Mouse (Mus musculus) T-helper 2 cell (primary cell): ENCODE data around the gene Hlcs.

ENCODE experiments used
- in situ Hi-C: fragments of 300-600 bp; cut with MboI, MseI; formaldehyde crosslinking; loops from one replicate; pipeline ENCODE4 v1.15.1; 2025; ENCODE audit warnings: high pct_unique_total_duplicates

Hlcs gene

DNA sequence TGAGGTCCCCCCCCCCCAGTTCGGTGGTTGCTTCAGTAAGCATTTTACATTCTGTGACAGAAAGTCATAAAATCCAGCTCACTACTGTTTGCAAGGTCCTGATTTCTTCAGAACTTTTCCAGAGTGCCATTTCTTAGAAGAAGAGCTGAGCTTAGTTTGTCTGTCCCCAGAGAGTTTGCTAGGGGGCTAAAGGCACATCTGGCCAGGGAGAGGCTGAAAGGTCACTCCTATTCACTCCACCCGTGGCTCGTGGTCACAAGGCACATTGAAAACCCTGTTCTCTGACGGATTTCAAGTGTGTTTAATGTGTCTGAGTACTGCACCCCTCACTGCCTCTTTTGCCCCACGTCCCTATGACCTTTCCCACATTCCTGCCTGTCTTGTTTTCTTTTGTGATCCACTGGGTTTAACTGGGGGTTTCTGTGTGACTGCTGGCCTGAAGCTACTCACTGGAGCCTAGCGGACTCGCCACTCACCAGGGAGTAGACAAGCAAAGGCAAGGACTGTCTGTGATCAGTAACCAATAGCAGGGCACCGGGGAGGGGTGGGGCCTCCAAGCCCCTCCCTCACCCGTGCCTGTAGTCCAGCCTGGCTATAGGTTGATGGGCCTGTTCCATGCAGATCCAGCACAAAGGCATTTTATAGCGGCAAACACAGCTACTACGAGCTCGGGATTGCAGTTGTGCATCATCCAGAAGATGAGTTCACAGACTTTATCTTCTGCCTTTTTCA is 215.5 kb downstream of the Hlcs start:
- in situ Hi-C loops = no loop called here

DNA sequence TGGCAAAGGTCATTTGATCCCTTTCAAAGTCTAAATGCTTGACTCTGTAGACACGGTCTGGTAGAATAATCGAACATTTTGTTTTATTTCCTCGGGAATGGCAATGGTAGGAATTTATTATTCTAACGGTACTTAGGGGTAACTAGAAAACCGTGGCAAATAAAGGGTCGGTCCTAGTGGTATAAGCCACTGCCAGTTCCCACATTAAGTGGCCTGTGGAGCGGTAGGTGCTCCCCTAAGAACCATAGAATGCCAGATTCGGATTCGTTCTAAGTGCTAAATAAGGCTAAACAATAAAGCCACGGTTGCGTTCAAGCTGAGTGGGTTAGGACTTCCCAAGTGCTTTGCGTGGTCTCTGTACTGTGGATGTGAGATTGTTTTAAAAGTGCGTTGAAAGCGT is 216.9 kb downstream of the Hlcs start:
- in situ Hi-C loops = no loop called here

DNA sequence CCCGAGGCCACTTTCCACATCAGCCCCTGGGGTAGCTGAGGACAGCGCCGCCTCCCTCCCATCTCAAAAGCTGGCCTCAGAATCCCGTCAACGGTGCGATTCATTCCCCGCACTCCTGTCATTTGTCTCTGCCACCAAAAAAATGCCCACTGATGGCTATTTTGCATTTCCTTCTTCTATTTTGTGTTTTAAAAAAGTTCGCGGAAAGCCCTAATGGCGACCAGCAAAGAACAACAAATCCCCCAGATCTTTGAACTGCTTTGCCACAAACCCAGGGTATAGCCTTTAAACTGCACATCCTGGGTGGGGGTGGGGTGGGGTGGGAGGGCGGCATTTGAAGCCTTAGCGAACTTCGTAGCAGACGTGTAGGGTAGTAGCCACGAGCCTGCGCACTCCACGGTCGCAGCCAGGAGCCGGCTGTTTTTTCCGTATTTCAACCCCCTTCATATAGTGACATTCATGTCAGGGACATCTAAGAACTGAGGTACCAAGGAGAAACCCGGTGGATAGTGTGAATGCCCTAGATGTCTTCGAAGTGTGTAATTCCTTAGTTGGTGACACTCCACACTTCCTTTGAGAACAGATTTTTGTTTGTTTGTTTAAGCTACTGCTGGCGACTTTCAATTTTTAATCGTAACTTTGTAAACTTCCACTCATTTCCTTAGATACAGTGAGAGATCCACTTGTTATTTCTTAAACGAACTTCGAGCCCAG is 218.1 kb downstream of the Hlcs start:
- in situ Hi-C loops = no loop called here

DNA sequence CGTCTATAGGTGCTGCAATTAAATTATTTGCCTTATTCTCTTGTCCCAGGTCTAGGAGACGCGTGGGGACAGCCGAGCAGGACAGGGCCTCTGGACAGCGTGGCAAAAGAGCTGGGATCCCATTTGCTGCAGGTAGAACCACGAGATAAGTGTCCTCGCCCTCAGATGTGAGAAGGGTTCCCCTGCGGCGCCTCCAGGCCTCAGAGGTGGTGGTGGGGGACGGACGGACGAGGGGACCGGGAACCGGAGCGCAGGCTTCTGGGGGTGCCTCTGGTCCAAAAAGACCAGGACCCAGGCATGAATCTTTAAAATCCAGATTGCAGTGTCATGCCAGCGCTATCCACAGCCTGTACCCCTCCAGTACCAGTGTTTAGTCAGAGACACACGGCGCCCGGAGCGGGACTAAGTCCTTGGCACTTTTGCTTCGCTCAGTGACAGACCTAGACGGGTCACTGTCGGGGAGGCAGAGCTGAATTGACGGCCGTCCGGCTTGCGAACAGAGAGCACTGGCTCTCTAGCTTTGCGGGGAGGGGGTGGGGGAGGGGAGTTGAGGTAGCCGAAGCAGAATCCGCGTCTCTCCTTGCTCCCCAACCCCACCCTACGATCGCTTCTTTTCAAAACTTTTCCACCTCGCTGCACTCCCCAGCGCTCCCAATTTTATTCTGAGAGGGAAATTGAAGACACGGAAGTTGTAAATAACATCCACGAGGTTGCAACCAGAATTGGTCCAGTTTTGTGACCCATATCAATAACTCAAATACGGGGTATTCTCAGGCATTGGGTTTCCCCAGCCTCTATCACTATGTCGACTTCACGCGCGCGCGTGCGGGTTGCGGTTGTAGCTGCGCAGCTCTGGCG is 218.9 kb downstream of the Hlcs start:
- in situ Hi-C loops = no loop called here

DNA sequence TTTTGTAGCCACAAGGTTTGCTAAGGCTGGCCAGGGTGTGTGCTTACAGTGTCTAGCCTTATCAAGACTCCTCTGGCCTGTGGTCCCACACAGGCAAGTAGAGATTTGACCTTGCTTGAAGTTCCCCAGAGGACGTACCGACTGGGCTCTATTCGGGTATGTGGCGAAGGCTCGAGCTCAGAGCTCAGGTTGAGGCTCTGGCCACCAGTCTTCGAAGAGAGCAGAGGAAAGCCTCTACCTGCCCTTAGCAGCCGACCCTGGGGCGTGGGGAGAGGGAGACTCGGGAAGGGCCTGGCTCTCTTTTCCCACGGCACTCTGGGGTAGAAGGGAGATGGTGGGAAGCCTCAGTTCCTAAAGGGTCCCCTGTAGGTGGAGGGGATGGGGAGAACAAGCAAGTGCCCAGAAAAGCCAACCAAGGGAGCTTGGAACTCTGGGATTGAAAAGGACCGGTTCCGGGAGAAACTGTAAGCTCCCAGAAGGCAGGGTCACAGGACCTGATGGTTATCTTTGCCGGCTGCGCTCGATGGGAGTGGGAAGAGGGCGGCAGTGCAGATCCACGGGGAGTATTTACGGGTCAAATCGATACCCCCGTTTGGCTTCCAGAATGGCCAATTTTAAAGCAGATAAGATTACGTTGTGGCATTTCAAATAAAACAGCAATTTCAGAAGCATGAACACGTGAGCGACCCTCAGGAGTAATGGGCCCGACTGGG is 220.1 kb downstream of the Hlcs start:
- in situ Hi-C loops = no loop called here

DNA sequence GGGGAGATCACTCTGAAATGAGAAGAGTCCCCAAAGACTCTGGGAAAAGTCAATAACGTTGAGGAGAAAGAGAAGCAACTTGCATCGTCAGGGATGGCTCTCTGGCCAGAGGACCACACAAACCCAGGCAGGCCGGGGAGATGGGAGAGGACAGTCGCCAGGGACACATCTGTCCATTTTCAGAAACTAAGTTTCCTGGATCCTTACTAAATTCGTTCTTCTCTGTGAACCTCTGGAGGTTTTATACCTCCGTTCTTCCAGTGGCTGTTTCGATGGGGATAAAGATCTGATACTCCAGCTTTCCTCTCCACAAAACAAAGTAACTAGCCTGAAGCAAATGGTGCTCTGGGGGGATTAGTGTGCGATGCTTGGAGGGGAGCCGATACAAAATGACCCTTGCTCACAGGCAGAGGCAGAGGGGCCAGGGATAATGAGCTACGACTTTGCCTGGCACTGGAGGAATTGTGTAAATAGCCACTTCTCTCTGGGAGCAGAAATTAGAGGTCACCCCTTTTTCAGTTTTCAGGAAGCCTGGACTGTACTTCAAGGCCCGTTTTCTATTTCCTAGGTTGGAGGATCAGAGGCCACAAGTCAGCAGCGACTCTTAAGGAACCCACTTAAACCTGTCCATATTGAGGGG is 220.7 kb downstream of the Hlcs start:
- in situ Hi-C loops = no loop called here

DNA sequence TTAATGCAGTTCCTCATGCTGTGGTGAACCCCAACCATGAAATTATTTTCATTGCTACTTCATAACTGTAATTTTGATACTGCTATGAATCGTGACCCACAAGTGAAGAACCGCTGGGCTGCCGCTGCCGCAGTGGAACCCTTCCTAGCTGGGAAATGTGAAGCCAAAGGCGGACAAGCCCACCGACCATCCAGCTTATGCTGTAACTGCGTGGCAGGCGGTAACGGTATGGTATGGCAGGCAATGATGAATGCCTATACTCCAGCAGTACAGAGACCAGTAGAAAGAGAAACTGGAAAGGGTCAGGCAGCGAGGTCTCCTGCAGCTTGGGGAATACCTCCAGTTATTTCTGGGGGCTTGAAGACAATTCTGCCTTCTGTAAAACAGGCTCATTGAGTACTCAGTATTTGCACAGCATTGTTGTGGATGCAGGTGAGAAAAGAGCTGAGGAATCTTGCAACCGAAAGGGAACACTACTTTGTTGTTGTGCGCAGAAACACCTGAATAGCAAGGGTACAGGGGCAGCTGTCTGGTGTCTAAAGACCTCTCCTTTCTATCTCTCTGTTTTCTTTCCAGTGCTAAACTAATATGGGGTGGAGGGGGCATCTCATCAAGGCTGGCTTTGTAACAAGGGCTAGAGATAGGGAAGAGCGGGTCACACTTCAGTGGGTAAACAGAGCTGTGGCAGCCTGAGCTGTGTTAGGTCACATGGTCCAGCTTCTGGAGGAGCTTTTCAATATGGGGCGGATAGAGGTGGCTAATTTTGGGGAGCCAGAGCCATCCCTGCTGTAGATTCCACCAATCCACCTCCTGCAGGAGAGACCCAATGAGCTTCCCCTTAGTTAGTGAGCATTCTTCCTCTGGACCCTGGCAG is 224.3 kb downstream of the Hlcs start:
- in situ Hi-C loops = no loop called here

DNA sequence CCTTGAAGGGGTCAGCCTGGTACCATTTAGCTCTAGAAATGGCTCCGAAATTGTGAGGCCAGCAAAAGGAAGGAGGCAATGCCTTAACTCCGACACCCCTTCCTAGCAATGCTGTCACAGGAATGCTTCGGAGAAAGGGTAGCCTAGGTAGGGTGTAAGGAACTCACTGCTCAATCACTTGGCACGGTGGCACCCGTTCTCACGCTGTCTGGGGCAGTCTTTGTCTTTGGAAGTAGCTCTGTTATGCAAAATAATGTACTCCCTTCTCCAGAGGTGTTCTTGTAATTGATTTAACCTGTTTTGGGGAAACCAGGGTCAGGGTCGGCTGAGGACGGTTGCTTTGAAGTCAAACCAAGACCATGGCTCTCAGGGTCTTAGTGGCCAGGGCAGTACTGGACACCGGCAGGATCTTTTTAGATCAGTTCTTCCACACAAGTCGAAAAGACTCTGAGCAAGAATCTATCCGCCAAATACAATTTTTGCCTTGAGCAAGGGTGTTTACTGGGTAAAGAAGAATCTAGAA is 225.1 kb downstream of the Hlcs start:
- in situ Hi-C loops = no loop called here

DNA sequence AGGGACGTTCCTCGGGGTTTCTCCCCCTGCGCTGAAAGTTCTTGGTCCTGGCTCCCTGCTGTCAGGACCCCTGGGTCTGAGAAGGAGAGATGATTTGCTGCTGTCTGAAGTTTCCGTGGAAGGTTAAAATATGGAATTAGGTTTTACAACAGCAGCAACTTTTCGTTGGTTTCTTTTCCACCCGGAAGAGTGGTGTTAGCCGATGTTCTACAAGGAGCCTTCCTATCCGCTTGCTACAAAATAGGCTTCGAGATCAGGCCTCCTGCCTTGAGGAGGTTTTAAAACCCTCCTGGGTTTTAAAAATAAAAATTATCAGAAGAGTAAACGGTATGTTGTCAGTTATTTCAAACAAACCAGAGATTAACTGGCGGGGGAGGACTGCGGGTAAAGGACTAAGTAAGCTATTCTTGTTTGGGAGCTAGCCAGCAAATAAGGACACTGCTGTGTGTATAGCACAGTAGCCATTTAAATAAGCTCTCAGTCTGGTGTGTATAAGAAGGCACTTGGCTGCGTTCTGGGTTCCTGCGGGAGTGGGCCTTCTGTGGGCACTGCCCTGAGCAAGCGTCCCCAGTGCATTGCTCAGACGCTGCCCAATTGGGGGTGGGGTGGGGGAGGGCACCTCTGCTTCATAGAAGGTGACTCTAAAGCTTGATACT is 225.7 kb downstream of the Hlcs start:
- in situ Hi-C loops = no loop called here

DNA sequence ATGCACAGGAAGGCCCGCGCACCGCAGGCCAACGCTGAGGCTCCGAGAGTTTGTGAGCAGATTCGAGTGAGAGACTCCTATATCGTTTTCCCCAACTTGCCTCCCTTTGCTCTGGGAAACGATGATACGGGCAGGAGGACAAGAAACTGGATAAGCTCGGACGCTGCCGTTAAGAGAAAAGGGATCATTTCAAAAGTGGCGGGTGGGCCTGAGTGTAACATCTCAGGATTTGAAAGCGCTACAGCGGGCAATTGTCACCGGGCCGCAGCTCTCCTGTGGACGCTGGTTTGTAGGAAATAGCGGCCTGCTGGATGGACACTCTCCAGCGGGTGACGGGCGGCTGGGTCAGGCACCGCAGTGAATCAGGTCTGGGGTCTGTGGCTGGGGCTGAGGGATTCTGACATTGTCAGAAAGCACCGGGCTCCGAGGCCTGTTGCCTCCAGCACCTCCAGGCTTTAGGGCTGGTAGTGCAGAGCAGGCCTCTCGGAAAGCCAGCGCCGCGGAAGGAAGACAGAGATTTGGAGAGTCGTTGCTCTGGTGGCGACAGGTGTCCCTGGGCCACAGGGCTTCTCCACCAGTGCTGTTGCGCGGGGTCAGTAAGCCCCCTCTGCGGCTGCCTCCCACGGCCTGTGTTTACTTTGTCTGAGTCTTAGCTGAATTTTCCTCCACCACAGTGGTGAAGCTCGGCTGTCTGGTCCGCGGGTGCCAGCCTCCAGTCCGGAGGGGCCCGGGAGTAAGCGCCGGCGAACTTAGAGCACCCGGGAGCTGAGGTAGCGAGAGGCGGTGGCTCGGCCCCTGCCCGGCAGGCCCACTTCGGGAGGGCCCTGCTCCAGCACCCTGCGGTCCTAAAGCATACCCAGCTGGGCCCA is 226.4 kb downstream of the Hlcs start:
- in situ Hi-C loops = no loop called here

DNA sequence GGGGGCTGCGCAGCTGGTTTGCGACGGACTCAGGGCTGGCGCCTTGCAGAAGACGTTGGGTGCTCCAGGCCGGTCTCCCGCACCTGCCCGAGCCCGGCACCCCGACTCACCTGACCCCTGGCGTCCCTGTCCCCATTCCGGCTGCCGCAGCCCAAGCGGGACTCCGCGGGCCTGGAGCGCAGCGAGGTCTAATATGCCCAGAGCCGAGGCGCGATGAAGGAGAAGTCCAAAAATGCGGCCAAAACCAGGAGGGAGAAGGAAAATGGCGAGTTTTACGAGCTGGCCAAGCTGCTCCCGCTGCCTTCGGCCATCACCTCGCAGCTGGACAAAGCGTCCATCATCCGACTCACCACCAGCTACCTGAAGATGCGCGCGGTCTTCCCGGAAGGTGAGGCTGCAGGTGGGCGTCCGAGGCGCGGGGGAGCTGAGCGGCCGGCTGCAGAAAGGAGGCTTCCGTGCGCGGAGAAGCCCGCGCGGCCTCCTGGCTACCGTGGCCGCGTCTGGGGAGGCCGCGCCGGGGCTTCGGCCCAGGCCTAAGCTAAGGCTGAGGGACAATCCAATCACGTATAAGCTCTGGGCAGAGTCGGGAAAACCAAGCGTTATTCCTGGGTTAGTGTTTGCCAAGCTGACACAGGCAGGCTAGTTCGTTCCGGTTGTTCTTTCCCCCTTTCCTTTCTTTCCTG is 227.6 kb downstream of the Hlcs start:
- in situ Hi-C loops = no loop called here

DNA sequence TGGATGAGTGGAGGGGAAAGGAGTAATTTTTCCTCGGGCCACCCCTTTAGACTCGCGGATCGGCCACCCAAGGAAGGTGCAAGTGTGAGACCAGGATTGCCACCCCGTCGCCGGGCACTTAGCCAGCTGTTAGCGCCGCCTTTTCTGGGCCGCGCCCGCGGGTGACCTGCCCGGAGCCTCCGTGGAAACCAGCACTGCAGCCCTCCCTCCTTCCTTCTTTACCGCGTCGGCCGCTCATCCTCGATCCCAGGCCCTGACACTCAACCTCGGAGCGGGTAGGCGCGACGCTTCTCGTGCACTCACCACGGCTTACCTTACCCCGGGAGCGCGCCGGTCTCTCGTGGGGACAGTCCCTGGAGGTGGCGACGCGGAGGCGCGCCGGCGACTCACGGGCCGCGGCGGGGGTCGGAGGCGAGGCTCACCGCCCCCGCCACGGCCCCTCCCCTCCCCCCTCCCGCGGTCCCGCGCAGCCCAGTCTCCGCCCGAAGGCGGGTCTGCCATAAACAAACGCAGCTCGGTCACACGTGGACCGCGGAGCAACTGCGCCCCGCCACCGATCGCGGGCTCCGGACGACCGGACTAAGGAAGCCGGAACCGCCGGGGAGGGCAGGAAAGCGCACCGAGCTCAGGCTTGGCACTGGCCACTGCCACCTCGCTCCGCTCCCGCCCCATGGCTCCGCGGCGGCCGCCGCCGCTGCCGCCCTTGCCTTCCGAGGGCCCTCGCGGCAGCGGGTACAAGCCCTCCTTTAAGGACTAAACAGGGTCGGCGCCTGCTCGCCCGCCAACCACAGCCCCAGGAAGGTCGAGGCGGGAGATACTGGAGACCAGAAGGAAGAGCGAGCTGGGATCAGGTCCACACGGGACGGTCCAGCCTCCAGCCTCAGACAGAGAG is 228.4 kb downstream of the Hlcs start, which contains the start of gene Sim2:
Gene Sim2, plus strand, starts transcription at position 221 of the 892 bp plus-strand sequence.
- in situ Hi-C loops = no loop called here

DNA sequence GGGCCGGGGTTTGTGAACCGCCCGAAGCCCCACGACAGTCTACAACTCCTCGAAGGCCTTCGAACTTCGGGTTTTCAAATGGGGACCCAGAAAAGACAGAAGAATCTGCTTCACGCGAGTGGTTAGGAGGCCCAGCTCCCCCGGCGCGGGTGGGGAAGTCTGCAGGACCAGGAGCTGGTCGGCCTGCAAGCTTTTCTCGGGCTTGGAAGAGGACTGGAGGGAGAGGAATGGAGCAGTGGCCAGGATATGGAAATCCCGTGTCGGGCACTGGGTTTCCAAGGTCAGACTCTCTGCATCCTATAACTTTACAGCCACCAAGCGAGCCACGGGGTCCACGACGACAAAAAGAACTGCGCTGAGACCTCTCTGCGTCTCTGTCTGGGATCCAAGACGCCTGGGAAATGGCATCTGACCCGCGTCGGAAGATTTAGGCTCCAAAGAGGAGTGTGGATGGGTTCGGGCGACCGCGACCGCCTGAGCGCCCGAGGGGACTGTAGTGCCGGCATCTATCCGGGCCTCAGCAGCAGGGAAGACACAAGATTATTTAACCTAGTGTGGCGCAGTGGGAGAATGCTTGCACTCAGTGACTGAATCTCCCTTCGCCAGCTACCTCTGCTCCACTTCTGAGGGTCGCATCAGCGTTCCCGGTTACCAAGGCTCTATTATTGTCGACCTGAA is 229.4 kb downstream of the Hlcs start:
- in situ Hi-C loops = no loop called here

DNA sequence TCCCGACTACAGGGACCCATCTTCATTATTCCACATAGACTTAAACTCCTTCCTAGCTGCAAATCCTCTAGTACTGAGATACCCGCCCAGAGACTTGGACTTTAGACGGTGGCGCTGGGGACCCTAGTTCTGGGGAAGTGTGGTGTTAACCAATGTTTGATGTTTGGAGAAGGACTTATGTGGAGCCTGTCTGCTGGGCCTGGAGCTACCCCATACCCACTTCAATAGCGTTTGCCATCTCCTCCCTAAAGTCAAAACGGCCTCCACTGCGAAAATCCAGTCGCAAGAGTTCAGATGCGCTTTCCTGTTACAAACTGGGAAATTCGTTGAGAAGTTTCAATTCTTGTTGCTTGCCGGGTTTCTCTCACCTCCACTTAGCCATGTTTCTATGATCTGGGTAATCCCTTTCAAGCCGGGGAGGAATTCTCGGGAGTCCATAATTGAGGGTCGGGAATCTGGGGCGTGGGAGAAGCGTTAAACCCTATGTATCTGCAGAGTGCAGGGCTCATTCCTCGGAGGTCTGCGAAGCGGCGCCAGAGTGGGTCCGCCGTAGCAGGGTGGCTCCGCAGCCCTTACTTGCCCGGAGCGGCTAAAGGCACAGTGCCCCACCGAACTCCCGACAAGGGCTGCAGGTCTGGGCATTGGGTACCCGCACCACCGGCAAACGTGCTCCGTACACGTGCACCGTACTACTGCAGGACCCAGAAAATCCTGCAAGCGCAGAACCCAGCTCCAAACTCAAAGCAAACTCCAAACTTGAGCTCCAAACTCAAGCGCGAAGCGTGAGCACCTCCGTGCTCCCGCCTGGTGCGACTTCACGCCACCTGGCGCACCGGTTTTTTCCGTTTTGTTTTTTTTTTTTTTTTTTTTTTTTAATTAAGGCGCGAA is 230.2 kb downstream of the Hlcs start:
- in situ Hi-C loops = no loop called here

DNA sequence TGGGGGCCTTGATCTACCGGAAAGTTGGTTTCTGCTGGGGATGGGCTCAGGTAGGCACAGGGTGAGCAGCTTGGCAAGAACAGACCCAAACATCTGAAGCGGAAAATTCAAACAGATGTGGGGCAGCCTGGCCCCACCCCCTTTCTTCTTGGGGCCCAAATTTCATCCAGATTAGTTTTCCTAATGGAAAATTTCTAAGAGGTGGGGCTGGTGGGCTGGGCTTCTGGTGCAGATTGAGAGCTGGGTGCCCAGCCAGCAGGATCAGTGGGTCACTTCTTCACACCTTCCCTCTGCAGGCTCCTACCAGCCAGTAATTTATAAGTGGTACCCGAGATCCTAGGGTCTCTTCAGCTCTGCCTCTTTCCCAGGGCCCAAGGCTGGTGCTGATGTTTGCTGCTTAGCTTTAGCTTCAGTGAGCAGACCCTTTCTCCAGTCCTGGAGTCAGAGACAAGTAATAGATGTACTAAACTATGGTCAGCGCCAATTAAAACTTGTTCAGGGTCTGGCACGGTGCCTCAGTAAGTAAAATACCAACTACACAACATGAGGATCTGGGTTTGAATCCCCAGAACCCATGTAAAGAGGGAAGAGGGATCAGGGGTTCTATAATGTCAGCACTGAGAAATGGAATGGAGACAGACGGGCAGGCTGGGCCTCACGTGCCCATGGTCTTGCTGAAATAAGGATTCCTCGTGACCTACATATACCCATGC is 231.2 kb downstream of the Hlcs start:
- in situ Hi-C loops = no loop called here
